Mouse (Mus musculus): ENCODE measurements around the gene Kcnj9. TPM values are rescaled to one million over a fixed set of nuclear protein-coding genes. Genes with fewer than 3 reads are reported as not detected.

The Kcnj9 gene
- total RNA-seq (2021), result not detected

DNA sequence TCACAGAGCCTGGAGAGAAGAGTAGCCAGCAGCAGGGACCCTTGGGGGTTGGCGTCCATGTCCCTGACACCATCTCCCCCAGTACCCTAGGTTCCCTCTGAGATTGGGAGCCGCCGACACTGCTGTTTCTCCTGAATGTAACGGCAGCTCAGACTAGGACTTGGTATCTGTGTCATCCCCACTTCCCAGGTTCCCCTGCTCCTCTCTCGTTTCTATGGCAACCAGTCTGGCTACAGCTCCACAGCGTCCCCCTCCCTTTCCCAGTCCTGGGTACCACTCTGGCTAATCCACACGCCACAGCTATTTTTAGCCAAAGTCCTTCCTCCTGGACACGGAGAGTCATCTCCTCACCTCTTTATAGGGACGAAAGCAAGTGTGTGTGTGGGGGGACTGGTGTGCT, at the start of gene Kcnj9:
Gene Kcnj9, minus strand, starts transcription at position 188 of the 400 bp plus-strand sequence.
- DNase-seq, result no peak
- intact Hi-C loops (cut with DNase I), result loop anchor here (5.0 kb wide), 1 partner anchor 1068 kb away; no protein-coding TSS in a partner anchor

DNA sequence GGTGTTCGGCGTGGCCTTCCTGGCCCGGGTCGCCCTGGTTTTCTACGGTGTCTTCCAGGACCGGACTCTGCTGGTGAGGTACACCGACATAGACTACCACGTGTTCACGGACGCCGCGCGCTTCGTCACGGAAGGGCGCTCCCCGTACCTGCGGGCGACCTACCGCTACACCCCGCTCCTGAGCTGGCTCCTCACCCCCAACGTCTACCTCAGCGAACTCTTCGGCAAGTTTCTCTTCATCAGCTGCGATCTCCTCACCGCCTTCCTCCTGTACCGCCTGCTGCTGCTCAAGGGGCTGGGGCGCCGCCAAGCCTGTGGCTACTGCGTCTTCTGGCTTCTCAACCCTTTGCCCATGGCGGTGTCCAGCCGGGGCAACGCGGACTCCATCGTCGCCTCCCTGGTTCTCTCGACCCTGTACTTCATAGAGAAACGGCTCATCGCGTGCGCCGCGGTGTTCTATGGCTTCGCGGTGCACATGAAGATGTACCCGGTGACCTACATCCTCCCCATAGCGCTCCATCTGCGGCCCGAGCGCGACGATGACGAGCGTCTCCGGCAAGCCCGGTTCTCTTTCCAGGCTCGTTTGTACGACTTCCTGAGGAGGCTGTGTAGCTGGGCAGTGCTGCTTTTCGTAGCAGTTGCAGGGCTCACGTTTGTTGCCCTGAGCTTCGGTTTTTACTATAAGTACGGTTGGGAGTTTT, 47.8 kb upstream of the Kcnj9 start:
- DNase-seq, result peak; percentile 16 to 33

DNA sequence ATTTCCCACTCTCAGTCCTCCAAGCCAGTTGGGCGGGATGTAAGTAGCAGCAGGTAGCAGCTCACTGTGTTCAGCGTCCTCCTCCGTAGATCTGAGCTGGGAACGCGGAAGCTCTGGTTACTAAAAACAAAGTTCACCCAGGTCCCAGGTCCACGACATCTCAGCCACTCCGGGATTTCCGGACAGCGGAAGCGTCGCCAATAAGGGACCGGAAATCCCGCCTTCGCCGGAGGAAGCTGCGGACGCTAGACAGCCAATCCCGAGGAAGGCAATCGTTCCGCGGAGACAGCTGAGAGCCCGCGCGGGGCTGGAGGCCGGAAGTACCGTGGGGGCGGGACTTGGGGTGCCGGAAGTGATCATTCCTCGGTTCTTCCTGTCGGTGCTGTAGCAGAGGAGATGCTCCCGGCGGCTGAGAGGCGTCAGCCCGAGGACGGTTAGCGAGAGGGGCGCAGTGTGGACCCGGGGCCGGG, 47.1 kb upstream of the Kcnj9 start, which contains the start of gene Pigm:
Gene Pigm, plus strand, starts transcription at position 349 of the 470 bp plus-strand sequence.
- peak; percentile 96 to 98 for DNase-seq
- intact Hi-C loops (cut with DNase I), result loop anchor here (1.0 kb wide), 2 partner anchors 256 to 294 kb away; partner anchors contain the start of genes Copa, Dusp23 and Ncstn

More for the DNA sequence above, 47.8 kb upstream of the Kcnj9 start:
- intact Hi-C loops (cut with DNase I), result loop anchor here (1.0 kb wide), 2 partner anchors 255 to 295 kb away; partner anchors contain the start of genes Copa, Dusp23 and Ncstn

DNA sequence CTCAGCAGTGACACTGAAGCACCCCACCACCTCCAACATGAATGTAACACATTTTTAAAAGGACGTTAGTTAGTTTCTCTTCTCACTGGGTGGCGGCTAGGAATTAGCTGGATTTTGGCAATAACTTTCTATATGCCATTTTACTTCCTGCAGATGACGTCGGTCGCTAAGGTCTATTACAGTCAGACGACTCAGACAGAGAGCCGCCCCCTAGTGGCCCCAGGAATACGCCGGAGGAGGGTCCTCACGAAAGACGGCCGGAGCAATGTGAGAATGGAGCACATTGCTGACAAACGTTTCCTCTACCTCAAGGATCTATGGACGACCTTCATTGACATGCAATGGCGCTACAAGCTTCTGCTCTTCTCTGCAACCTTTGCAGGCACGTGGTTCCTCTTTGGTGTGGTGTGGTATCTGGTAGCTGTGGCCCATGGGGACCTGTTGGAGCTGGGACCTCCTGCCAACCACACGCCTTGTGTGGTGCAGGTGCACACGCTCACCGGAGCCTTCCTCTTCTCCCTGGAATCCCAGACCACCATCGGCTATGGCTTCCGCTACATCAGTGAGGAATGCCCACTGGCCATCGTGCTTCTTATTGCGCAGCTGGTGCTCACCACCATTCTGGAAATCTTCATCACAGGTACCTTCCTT, 39.8 kb upstream of the Kcnj9 start:
- intact Hi-C loops (cut with DNase I), result no loop called here
- peak; percentile 27 to 31 for DNase-seq

DNA sequence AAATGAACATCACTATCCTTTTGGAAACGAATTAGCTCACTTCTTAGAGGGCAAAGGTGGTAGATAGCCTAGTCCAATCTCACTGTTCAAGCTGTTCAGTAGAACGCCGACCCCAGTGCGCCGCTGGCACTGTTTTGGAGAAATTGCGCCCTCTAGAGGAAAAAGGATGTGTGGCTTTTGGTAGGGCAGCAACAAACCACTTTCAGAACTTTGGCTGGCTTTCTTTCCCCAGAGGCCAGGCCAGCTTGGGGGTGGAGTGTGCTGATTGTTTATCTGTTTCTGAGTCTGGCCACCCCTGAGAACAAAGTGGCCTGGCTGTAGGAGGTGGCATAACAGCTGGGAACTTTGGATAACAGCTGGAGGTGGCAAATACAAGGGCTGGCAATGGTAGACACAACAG, 35.6 kb upstream of the Kcnj9 start:
- intact Hi-C loops (cut with DNase I), result no loop called here
- peak; percentile 27 to 31 for DNase-seq

DNA sequence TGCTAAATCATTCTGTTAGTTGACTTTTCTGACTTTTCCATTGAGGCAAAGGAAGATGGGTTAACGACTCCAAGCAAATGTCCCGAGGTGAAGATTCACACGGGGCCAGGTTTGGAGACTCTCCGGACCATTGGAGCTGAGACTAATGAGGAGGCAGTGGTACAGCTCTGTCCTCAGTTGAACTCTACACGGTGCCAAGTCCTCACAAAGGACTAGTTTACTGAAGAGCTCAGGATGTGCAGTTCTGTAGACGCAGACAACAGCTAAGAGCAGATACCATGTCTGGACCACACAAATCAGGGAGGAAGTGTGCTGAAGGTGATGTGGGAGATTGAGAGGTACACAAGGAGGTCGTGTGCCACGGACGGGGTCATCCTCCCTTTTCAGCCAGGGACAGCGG, 29.2 kb upstream of the Kcnj9 start:
- DNase-seq, result no peak
- intact Hi-C loops (cut with DNase I), result no loop called here

DNA sequence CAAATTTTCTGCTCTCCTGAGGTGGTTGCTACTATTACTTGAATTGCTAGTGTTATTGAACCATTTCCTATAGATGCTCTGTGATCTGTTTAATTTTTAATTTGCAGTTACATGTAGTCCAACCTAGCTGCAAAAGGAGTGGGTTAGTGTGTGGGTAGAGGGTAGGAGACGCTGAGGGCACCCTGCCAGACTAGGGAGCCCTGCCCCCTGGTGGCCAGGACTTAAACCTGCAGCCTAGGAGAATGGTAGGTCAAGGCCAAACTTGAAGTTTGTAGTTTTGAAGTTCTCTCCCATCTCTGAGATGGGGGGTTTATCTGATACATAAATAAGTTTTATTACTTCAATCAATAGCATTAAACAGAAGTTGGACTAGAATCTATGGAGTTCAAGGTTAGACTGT, 28.4 kb upstream of the Kcnj9 start:
- intact Hi-C loops (cut with DNase I), result loop anchor here (1.0 kb wide), 1 partner anchor 310 kb away; no protein-coding TSS in a partner anchor
- peak; percentile 62 to 78 for DNase-seq

DNA sequence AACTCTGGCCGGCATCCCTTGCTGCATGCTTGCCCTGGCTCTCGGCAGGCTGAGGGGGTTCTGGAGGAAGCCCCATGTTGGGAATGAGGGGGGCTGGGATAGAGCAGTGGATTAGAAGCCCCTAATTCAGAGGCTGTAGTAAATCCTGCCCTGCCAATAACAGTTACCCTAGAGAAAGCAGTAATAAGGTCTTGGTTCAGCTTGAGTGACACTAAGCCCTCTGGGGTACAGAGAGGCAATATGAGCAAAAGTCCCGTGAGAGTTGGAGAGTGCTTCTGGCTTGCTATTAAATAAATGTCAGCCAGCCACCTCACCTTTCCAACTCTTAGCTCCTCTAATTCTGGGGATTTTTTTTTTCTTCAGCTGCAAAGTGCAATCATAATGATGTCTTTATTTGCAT, 26.2 kb upstream of the Kcnj9 start:
- intact Hi-C loops (cut with DNase I), result no loop called here
- DNase-seq, result no peak

DNA sequence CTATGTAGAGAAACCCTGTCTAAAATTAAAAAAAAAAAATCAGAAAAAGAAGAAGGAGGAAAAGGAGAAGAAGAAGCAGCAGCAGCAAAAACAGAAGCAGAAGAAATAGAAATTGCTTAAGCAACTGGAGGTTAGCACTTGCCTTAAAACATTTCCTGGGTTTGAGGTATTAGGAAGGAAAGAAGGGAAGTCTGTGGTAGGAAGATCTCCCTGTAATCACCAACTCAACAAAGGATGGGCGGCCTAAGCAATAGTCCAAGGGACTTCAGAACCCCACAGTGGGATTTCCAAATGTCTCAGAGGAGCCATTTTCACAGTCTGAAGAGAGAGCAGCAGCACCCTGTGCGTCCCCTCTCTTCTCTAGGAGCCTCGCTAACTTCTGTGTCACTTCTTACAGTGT, 23.3 kb upstream of the Kcnj9 start:
- no peak for DNase-seq
- intact Hi-C loops (cut with DNase I), result no loop called here

DNA sequence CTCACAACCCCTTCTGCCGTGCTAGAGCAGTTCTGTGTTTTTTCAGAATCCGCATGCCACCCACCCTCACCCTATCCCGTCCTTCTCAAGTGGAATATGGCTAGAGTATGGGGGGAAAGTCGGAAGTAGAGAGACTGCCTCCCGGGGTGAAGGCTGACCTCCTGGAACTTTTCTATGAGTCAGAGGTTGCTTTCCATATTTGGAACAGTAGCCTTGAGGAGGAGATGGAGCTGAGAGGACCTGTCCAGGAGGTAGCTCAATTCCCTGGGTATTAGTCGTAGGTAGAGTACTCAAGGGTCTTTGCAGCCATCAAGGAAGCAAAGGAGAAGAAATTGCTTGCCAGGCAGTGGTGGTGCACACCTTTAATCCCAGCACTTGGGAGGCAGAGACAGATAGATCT, 22.9 kb upstream of the Kcnj9 start:
- intact Hi-C loops (cut with DNase I), result no loop called here
- no peak for DNase-seq

DNA sequence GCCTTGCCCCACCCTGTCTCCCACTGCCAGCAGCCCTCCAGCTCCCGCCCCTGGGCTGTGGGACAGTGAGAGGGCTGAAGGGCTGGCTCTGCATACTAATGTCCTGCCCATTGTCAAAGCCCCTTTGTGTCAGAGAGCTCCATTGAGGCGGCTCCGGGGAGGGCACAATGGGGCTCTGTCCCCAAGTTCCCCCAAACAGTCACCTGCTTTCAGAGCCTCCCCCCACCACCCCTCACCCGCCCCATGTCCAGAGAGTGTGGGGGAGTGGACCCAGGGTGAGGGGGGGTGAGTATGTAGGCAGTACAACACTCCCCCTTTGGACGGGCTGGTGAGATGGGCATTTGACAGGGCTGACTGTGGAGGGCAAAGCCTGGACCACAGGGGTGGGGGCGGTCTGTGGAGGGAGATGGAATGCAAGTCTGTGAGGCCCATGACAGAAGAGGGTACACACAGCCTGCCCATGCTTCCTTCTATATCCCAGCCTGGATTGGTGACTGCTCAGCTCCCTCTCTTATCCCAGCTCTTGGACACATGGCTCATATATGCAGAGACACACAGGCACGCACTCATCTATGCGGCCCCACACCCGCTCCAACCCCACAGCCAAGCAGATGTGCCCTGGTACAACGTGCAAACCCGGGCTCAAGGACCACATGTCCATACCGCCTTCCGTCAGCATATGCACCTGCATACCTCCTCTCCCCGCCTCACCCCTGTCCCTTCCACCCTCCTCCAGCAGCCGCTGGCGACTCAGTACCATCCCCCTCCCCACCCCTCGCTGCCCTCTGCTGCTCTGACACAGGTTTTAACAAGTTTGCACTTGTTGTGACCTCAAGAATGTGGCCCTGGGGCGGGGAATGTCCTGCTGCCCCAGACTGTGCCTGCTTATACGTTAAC, 21.0 kb upstream of the Kcnj9 start:
- intact Hi-C loops (cut with DNase I), result no loop called here
- DNase-seq, result no peak

DNA sequence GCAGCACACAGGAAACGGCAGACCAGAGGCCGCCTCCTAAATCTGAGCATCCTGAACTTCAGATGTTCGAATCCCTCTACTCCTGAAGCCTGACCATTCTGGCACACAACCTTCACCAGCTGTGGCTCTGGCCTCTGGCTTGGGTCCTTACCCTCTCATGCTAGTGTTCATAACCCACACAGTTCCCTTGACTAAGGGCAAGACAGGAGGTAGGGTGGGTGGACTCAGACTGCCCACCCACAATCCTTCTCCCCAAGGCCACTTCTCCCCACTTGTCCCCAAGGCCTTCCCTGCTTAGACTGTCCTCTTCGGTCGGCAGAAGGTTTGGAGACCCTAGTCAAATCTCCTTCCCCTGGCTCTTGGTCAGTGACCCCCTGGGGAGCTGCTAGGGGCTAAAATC, 20.4 kb upstream of the Kcnj9 start:
- DNase-seq, result no peak
- intact Hi-C loops (cut with DNase I), result no loop called here

DNA sequence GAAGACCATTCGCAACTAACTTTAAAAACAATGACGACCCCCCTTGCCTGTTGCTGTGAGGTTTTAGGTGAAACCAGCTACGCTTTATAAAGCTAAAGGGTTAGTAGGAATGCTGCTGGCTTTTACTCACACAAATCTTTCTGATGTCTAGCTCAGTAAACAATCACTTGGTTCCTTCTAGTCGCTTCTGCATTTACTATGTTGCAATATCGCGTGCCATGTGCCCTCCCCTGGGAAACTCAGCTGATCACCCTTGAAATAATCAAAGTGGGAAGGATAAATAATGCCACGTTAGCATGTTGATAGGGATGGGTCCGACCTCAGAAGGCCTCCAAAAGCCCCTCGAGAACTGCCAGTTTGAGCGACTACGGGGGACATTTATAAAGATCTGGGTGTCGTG, 18.3 kb upstream of the Kcnj9 start:
- intact Hi-C loops (cut with DNase I), result no loop called here
- no peak for DNase-seq

DNA sequence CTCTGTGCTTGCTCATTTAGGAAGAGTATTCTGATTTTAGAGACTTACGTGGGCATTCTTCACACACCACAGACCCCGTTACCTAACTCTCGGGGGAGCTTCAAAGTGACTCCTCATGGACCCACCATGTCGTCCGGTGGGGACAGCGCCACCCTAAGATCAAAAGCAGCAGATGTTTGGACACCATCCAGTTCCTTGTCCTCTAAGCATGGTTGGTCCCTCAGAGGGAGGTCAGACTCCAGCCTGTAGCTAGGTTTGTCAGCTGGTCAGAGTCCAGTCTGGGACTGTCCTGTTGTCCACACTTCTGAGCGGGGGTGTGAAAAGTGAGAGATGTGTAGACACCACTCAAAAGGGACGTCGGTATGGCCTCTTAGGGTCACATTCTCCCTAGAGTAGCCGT, 17.6 kb upstream of the Kcnj9 start:
- intact Hi-C loops (cut with DNase I), result no loop called here
- DNase-seq, result no peak

DNA sequence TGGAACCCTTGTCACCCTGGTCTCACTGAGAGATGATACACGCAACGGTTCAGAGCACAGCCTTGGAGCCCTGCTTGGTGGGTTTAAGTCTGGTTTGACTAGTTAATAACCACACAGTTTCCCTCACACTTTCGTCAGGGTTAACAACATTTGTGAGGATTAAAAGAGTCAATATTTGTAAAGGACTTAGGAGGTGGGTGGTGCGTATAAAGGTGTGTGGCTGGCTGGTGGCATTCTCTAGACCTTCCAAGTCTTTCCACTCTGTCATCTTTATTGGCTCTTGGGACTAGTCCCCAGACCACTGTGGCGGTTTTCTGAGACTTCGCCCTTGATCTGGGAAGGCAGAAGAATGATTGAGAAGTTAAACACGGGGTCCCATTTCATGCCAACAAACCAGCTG, 15.7 kb upstream of the Kcnj9 start:
- intact Hi-C loops (cut with DNase I), result no loop called here
- no peak for DNase-seq

DNA sequence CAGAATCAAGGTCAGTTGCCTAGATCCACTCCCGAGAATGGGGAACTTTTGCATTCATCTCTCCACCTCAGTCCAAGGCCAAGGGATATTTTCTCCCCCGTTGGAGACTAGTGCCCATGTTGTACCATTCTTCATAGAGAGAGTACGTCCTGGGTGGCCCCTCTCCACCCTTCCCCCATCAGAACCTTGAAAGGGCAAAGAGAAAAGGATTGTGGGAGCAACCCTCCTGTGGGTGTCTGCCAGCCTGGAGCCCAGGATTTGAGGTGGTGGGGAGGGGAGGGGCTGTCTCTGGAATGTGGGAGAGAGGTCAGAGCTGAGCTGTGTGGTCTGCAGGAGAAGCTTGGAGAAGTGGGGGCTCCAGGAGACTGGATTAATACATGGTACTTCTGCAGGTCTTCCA, 14.8 kb upstream of the Kcnj9 start:
- no peak for DNase-seq
- intact Hi-C loops (cut with DNase I), result no loop called here

DNA sequence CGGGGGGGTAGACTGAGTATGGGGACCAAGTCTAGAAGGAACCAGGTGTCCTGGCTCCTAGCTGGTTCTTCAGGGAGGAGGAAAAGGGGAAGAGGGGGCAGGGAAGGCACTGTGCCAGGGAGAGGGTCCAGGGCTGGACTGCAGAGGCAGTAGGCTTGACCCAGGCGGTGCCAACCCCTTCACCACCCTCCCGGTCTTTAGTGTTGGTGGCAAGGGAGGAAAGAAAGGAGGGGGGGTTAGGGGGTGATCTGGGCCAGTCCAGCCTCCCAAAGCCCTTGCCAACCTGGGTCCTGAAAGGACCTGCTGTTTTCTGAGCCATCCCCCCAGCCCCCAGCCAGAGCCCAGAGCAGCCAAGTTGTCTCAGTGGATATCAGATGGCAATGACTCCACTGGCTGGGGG, 13.6 kb upstream of the Kcnj9 start:
- intact Hi-C loops (cut with DNase I), result no loop called here
- DNase-seq, result no peak

DNA sequence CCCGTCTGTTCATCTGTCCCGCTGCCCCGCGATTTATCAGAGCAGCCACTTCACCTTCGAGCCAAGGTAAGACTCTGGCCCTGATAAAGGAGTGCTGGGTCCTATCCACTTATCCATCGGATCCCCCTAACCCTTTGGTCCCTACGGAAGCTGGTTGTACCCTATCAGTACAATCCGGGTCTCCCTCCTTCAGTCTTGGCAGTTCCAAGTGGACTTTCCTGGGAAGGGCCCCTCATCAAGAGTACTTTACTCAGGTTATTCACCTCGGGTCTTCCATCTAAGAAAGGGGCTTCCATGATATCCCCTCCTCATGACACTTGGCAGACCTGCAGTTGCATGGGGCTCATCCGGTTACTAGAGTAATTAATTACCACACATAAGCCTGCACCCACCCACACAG, 12.3 kb upstream of the Kcnj9 start:
- no peak for DNase-seq
- intact Hi-C loops (cut with DNase I), result no loop called here

DNA sequence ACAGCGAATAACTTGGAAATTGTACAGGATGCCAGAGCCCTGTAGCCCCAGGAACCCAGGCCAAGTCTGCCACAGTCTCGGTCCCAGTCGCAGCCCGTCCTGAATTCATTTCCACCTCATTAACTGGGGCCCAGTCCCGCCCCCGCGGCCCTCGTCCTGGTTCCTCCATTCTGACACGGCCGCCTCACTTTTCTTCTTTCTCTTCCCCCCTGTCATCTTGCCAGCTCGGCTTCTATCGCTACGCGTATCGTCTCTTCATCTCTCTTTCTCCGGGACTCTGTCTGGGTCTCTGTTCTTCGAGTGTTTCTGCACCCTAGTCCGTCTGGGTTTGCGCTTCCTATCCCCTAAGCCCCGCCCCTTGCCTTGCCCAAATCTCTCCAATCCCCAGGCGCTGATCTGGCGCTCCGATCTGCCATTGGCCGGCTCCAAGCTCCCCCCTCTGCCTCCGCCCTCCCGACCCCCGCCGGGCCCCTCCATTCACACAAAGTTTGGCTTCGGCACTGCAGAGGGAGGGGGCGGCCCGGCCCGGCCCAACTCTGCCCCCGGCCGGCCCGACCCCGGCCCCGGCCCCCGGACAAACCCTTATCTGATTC, 11.7 kb upstream of the Kcnj9 start, which contains the start of gene Kcnj10:
Gene Kcnj10, plus strand, starts transcription at position 482 of the 593 bp plus-strand sequence.
- DNase-seq, result peak; percentile 44 to 59
- intact Hi-C loops (cut with DNase I), result no loop called here

DNA sequence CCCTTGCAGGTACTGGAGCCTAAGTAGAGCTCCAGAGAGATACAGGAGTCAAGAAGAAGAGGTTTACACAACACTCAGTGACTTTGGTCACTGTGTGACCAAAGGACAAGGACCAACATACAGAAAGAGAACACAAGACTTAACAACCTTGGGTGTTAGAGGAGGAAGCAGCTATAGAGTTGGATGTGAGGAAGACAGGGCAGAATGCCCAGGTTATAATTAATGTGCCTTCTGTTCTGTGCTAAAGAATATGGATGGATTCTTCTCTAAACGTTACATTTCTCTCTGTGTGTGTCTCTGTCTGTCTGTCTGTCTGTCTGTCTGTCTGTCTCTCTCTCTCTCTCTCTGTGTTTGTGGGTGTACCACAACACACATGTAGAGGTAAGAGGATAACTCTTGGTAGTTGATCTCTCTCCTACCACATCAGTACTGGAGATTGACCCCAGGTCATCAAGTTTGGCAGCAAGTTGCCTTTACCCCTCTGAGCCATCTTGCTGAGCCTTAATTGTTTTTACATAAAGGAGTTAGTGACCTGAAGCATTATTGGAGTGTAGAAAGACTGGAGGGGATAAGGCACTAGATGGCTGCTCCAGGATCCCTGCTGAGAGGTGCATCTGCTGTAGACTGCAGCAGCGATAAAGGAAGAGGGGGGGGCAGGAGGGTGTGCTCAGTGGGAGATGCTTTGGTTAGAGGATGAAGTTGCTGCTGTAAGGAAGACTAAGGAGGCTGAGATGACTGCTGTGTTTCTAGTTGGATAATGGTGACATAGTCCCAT, 8.5 kb upstream of the Kcnj9 start:
- no peak for DNase-seq
- intact Hi-C loops (cut with DNase I), result no loop called here

Data from heart, postnatal 36 days (tissue).